Mouse (Mus musculus) thymus, adult 18-20 months (tissue): Measurements from ENCODE around the gene Arid5a.

Experiments
- DNase-seq, 2 experiments: peaks; one replicate each; pipeline ENCODE4 v3.0.0; 2022; ENCODE audit warnings: mixed read lengths in 2 of 2

Arid5a gene

DNA sequence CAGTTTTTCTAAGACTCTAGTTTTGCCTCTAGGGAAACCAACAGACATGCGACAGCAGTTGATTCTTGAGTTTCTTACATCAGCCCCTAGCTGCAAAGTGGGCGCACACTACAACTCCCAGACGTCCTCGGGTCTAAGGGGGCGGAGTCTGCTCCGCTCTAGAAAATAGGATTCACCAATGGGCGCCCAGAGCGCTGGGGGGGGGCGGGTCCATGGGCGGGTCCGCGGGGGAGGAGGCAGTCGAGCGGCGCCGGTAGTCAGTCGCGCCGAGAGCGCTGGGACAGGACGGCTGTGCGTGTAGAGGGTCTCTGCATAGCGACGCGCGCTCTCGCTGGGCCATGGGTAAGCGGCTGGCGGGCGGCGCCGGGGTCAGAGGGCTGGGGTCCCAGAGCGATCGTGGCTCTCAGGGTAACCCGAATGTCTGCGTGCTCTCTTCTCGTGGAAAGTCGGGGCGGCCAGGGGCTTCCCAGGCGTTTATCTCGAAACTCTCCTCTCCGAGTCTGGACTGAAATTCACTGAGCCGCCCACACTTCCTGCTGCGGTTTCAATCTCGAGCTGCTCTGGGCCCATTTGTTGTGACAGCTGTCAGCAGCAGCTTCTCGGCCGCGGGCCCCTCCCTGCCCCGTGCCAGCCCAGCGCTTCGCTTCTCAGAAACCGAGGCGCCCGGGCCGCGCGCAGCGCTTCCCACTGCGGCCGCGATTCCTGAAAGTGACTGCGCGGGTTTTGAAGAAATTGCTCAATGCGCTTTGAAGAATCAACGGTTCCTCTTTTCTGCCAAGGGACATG lies at the start of gene Arid5a:
TSS of gene Arid5a (plus strand) at position 239 of the 786 bp plus-strand sequence.
- peak; percentile 89 to 93 for DNase-seq

DNA sequence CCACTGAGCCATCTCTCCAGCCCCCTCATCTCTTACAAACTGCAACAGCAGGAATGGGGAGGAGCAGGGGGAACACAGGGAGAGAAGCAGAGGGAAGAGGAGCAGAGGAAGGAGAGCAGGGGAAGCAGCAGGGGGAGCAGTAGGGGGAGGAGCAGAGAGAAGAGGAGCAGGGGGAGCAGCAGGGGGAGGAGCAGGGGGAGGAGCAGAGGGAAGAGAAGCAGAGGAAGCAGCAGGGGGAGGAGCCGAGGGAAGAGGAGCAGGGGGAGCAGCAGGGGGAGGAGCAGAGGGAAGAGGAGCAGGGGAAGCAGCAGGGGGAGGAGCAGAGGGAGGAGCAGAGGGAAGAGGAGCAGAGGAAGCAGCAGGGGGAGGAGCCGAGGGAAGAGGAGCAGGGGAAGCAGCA lies 48.9 kb upstream of the Arid5a start:
- no peak for DNase-seq

GRCm38 (mm10) chr1:36259281-36259680 lies 48.3 kb upstream of the Arid5a start:
- DNase-seq = no peak

- DNase-seq = no peak
Observed at GRCm38 (mm10) chr1:36260418-36260817, 47.1 kb upstream of the Arid5a start.

- no peak for DNase-seq
Observed at GRCm38 (mm10) chr1:36261708-36262504, 45.6 kb upstream of the Arid5a start.

DNA sequence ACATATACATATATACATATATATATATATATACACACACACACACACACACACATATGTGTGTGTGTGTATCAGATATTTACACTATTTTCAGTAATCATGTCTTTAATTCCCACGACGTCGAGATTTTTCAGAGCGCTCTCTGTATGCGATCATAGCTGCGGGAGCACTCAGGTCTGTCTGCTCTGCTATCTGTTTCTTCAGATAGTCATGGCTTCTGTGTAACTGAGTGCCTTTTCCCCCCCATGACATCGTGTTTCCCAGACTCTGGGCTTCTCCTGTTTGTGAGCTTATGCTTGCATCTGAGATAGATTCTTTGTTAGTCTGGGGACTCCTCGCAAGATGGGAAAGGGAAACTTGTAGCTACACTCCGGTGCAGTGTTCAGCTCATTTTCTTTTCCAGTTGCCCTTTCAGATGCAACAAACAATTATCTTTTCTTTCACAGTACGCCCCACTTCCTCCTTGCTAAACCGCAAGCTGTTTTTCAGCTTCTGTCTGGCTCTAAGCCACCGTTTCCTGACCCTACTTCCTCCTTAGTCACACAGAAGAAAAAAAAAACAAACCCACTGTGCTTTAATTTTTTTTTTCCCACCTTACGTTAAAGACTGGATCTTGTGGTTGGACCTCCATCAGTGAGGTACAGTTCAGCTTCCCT lies 43.6 kb upstream of the Arid5a start:
- peak; percentile 54 to 79 for DNase-seq

DNA sequence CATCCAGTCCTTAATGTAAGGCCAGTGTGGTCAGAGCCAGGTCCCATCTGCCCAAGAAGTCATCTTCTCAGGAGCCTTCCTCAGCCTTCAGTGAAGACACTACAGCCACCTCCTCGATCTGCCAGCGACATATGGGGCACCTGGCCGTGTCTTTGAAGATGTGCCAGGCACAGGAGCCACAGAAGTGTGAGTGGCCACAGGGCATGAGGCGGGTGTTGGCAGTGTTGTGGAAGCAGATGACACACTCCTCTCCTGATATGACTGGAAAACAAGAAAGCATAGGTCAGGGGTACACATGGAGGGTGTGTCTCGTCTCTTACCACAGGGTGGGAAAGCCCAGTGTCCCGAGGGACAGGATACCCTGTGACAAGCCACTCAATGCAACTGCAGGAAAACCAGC lies 41.2 kb upstream of the Arid5a start:
- DNase-seq = no peak

DNA sequence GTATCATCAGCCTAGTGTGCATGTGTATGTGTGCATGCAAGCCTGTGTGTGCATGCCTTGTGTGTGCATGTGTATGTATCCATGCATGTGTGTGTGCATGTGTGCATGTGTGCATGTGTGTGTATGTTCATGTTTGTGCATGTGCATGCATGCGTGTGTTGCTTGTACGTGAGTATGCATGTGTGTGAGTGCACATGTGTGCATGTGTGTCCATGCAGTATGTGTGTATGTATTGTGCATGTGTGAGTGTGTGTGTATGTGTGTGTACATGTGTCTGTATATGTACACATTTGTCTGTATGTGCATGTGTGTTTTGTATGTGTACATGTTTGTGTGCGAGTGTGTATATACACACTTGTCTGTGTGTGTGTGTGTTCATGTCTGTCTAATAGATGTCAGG lies 39.9 kb upstream of the Arid5a start:
- no peak for DNase-seq

DNA sequence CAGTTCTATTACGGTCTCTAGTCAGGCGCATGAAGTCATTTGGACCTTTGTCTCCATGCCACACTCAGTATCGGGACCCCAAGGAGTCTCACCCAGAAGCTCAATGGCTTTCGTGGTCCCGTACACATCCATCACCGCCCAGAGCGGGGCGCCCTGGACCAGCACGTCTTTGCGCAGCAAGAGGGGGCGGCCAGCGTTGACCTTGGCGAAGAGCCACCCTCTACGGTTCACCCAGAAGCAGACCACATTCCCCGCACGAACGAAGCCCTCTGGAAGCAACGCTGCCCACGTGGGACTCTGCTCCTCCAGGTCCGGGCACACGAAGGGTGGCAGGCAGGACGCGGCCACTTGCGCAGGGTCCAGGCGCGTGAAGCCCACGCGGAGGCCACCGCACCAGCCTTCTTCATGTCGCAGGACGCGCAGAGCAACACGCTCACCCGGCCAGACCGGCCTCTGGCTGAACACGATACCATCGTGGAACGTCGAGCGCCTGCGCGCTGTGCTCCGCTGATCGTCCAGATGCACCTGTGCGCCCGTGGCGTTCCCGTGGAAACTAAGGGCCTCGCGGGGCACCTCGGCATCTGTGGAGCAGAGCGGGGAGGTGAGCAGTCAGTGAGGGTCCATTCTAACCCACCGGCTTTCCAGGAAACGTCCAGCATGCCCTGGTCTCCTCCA lies 38.3 kb upstream of the Arid5a start:
- no peak for DNase-seq

GRCm38 (mm10) chr1:36270666-36271065 lies 36.9 kb upstream of the Arid5a start:
- no peak for DNase-seq

- no peak for DNase-seq
Observed at GRCm38 (mm10) chr1:36271516-36272230, 35.9 kb upstream of the Arid5a start.

- peak in 1 of 2 experiments; percentile 47 for DNase-seq
Observed at GRCm38 (mm10) chr1:36272546-36272945, 35.0 kb upstream of the Arid5a start.

DNA sequence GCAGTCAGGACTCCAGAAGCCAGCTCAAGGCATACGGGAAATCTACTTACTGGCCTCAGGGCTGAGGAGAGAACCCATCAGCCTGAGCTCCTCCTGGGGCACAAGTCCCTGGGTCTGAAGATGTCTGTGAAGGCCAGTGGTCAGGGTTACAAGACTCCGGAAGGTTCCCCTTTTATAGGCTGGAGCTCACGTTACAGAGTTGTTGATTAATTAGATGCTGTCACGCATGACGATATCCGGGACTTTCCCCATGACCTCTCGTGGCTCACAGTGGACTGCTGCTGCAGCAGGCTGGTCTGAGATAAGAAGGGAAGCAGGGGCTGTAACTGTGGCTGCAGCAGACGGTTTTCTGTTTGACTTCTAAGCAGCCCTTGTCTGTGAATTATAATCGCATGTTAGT lies 34.2 kb upstream of the Arid5a start:
- no peak for DNase-seq

DNA sequence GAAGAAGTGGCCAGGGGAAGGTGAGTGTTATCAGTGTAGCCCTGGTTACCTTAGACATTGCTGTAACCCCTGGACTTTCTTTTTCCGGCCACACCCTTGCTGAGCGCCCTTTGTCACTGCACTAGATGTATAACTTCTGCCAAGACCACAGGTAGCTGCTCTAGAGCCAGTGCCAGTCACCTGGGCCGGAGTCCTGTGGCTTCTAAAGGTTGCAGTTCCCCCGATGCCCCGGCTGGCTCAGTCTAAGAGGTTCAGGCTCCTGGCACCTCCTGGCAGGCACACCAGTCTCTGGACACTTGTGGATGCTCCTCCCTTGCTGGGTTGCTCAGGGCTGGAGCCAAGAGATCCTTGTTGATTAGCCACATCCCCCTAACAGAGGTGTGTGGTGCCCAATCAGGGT lies 33.1 kb upstream of the Arid5a start, which contains the start of gene Neurl3:
TSS of gene Neurl3 (minus strand) at position 225 of the 400 bp plus-strand sequence.
- no peak for DNase-seq

GRCm38 (mm10) chr1:36275635-36276389 lies 31.7 kb upstream of the Arid5a start:
- DNase-seq = no peak

DNA sequence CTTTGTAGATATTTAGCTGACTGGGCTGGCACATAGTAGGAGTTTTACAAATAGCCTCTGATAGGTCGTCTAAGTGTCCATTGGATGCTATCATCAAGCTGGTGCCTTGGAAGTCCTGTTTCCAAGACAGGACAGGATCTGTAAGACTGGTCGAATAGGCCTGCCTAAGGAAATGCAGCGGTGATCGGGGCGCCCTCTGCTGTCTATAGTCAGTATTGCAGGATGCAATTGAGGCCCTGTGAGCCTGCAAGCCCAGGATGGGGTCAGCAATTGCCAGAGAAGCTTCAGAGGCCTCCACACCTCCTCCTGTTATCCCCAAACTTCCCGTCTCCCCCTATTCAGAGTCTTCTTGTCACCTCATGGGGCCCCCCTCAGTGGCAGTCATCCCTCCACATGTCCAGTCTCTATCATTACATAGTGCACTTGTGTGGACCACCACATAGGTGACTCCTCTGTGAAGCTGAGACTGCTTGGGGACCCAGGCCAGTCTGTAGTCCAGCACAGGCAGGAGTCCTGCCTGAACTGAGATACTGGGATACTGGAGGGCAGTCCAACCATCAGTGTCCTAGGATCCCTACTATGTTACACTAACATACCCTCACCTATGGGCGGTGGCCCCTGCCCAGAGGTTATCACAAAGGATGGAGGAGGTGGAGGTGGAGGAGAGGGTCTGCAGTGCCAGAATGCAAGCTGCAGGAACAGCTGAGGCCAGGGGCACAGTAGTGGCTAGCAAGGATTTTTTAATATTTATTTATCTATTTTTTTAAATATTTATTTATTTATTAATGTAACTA lies 30.1 kb upstream of the Arid5a start:
- DNase-seq = peak; percentile 66 to 73

- DNase-seq = peak; percentile 72
Observed at GRCm38 (mm10) chr1:36279202-36279601, 28.3 kb upstream of the Arid5a start.

GRCm38 (mm10) chr1:36280938-36281337 lies 26.6 kb upstream of the Arid5a start:
- DNase-seq = no peak

- DNase-seq = peak in 1 of 2 experiments; percentile 57
Observed at GRCm38 (mm10) chr1:36281849-36282248, 25.7 kb upstream of the Arid5a start.

DNA sequence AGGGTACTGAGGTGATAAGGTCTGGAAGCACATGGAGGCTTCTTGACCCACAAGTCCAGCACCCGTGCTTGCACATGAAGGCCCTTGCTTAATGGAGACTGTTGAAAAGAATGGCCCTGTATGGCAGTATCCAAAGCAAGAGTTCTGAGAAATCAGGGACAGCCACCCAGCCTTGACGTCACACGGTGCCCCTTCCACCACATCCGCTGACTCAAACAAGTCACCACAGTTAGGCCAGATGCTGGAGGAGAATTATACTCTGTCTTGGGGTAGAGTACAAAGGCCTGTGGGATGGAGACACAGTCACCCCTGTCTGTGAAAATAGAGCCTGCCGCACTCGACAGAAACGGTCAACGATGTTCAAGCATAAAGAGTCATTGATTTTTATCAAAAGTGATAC lies 14.1 kb upstream of the Arid5a start:
- no peak for DNase-seq
